Mouse (Mus musculus): ENCODE results near the gene Mrtfa. TPM values are rescaled to one million over a fixed set of nuclear protein-coding genes. Genes with fewer than 3 reads are reported as not detected.
"Not testable (repeated sequence)": the region's sequence is repeated elsewhere in the genome, so short reads cannot be mapped to it uniquely, and the experiment has no call there.

The Mrtfa gene
- polyA plus RNA-seq, 1 experiment from 2014 or later, result 21.8 TPM

DNA sequence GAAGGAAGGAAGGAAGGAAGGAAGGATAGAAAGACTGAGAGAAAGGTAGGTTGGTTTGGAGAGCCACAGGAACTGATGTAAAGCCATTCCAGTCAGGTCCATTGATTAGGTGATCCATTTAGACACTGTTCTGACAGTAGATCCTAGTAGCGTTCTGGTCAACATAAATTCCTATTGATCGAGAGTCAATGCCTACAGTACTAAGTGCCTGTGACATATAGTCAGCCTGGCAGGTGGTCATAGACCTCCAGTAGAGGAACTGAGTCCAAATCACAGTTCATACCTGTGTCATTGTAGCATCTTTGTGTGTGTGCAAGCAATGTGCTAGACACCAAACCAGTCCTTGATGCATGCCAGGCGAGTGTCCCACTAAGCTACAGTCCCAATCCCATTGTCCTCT lies 37.7 kb upstream of the Mrtfa start:
- no peak overlapping the region for H3K9ac ChIP-seq (ENCODE audit: low read length)
- peaks cover 3% of the 10 kb centered on the region; the same call in 1 of the 2 replicates for H3K4me1 ChIP-seq (ENCODE audit: control insufficient read depth, insufficient read depth, low read length)
- ATAC-seq (ENCODE audit: low FRiP score) (no peak), DNase-seq (ENCODE audit: low spot score, missing footprints) (peak; percentile 54)
- H3K9me3 ChIP-seq (ENCODE audit: control insufficient read depth, low read length), result no peaks in the 10 kb centered on the region
- H3K4me3 ChIP-seq (ENCODE audit: low read depth, low read length), result no peak overlapping the region
- no peaks in the 10 kb centered on the region for H3K36me3 ChIP-seq (ENCODE audit: control insufficient read depth, insufficient read depth, low read length)
- no peaks in the 10 kb centered on the region for H3K27me3 ChIP-seq (ENCODE audit: control insufficient read depth, insufficient read depth, low read length)
- no peak overlapping the region for H3K4me2 ChIP-seq
- H3K27ac ChIP-seq (ENCODE audit: low read depth, low read length), result no peak overlapping the region
- 89% methylated on average over 3 of the region's 3 CpGs for WGBS

DNA sequence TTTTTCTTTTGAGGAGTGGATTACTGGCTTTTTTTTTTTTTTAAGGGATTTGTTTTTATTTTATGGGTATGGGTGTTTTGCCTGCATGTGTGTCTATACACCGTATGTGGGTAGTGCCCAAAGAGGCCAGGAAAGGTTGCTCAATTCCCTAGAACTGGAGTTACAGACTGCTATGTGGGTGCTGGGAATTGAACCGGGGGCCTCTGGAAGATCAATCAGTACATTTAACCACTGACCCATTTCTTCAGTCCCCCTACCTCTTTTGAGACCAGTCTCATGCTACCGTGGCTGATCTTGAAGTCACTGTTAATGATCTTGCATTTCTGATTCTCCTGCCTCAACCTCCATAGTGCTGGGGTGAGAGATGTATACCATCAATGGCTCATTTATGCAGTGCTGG lies 36.7 kb upstream of the Mrtfa start:
- 84% methylated on average over 3 of the region's 3 CpGs for WGBS
- Histone ChIP-seq H3K36me3 (ENCODE audit: control insufficient read depth, insufficient read depth, low read length) (no peaks in the 10 kb centered on the region), H3K27ac (ENCODE audit: low read depth, low read length) (no peak overlapping the region), H3K4me2 (no peak overlapping the region), H3K4me3 (ENCODE audit: low read depth, low read length) (no peak overlapping the region), H3K9ac (ENCODE audit: low read length) (no peak overlapping the region), H3K27me3 (ENCODE audit: control insufficient read depth, insufficient read depth, low read length) (no peaks in the 10 kb centered on the region), H3K4me1 (ENCODE audit: control insufficient read depth, insufficient read depth, low read length) (peaks cover 3% of the 10 kb centered on the region; the same call in 1 of the 2 replicates), H3K9me3 (ENCODE audit: control insufficient read depth, low read length) (no peaks in the 10 kb centered on the region)
- DNase-seq (ENCODE audit: low spot score, missing footprints) (peak; percentile 64), ATAC-seq (ENCODE audit: low FRiP score) (no peak)

DNA sequence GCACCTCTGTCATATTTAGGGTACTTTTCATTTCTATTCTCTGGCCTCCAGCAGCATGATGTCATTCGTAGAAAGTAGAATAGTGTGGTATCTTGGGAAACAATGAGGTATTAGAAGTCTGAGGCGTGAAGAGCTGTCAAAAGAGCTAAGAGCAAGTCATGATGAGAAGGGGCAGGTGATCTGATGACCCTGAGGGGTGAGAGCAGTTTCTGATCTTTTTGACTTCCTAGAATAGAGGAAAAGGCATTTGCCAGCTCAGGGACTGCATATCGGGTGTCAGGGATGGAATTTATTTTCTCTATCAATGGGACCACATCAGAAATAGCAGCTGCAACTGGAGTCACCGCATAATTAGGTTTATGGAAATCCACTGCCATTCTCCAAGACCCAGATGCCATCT lies 36.2 kb upstream of the Mrtfa start:
- peak; percentile 39 for DNase-seq (ENCODE audit: low spot score, missing footprints)
- H3K27me3 ChIP-seq (ENCODE audit: control insufficient read depth, insufficient read depth, low read length), result no peaks in the 10 kb centered on the region

DNA sequence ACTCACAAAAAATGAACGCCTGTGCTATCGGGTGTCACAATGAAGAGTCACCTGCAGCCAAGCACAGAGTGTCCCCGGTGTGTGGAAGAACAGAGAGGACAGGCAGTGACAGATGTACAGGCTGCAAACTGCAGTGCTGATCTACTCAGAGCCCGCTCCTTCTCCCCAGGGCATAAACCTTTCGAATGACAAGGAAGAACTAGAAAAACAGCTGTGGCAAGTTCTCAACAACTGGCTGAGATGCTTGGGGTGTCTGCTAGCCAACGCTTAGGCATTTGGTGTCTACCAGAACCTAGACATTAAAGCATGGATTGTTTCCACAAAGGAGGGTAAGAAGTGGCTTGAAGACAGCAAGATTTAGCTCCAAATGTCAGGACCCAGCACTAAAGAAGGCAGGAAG lies 35.2 kb upstream of the Mrtfa start:
- H3K27me3 ChIP-seq (ENCODE audit: control insufficient read depth, insufficient read depth, low read length), result no peaks in the 10 kb centered on the region
- H3K36me3 ChIP-seq (ENCODE audit: control insufficient read depth, insufficient read depth, low read length), result no peaks in the 10 kb centered on the region
- H3K4me3 ChIP-seq (ENCODE audit: low read depth, low read length), result no peak overlapping the region
- H3K9ac ChIP-seq (ENCODE audit: low read length), result no peak overlapping the region
- H3K4me2 ChIP-seq, result no peak overlapping the region
- DNase-seq (ENCODE audit: low spot score, missing footprints), result peak; percentile 72
- WGBS, result 85% methylated on average over 6 of the region's 6 CpGs
- no peaks in the 10 kb centered on the region for H3K9me3 ChIP-seq (ENCODE audit: control insufficient read depth, low read length)
- no peak for ATAC-seq (ENCODE audit: low FRiP score)
- H3K4me1 ChIP-seq (ENCODE audit: control insufficient read depth, insufficient read depth, low read length), result peaks cover 3% of the 10 kb centered on the region; the same call in 1 of the 2 replicates
- H3K27ac ChIP-seq (ENCODE audit: low read depth, low read length), result no peak overlapping the region

More for the DNA sequence above, 36.2 kb upstream of the Mrtfa start:
- WGBS, result 58% methylated on average over 4 of the region's 4 CpGs
- Histone ChIP-seq H3K9ac (ENCODE audit: low read length) (no peak overlapping the region), H3K4me2 (no peak overlapping the region), H3K36me3 (ENCODE audit: control insufficient read depth, insufficient read depth, low read length) (no peaks in the 10 kb centered on the region), H3K4me1 (ENCODE audit: control insufficient read depth, insufficient read depth, low read length) (peaks cover 3% of the 10 kb centered on the region; the same call in 1 of the 2 replicates), H3K27ac (ENCODE audit: low read depth, low read length) (no peak overlapping the region), H3K9me3 (ENCODE audit: control insufficient read depth, low read length) (no peaks in the 10 kb centered on the region), H3K4me3 (ENCODE audit: low read depth, low read length) (no peak overlapping the region)
- ATAC-seq (ENCODE audit: low FRiP score), result no peak

DNA sequence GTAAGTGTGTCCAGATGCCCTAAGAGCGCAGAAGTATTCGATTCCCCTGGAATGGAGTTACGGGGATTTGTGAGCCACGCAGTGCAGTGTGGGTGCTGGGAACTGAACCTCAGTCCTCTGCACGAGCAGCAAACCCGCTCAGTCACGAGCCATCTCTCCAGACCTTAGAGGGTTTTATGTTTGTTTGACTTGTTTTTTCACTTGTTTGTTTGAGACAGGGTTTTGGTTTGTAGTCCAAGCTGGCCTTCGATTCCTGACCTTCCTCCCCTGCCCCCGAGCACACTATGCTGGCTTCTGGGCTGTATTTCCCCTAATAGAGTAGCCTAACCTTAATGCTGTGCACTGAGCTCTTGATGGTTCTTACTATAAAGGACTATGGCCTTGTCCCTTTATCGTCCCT lies 34.5 kb upstream of the Mrtfa start:
- H3K4me2 ChIP-seq, result no peak overlapping the region
- ATAC-seq (ENCODE audit: low FRiP score) (no peak), DNase-seq (ENCODE audit: low spot score, missing footprints) (peak; percentile 61)
- no peak overlapping the region for H3K9ac ChIP-seq (ENCODE audit: low read length)
- no peaks in the 10 kb centered on the region for H3K27me3 ChIP-seq (ENCODE audit: control insufficient read depth, insufficient read depth, low read length)
- 92% methylated on average over 10 of the region's 10 CpGs for WGBS
- H3K9me3 ChIP-seq (ENCODE audit: control insufficient read depth, low read length), result no peaks in the 10 kb centered on the region
- no peaks in the 10 kb centered on the region for H3K36me3 ChIP-seq (ENCODE audit: control insufficient read depth, insufficient read depth, low read length)
- peaks cover under 1% of the 10 kb centered on the region; the same call in 1 of the 2 replicates for H3K4me1 ChIP-seq (ENCODE audit: control insufficient read depth, insufficient read depth, low read length)
- no peak overlapping the region for H3K27ac ChIP-seq (ENCODE audit: low read depth, low read length)
- H3K4me3 ChIP-seq (ENCODE audit: low read depth, low read length), result no peak overlapping the region

DNA sequence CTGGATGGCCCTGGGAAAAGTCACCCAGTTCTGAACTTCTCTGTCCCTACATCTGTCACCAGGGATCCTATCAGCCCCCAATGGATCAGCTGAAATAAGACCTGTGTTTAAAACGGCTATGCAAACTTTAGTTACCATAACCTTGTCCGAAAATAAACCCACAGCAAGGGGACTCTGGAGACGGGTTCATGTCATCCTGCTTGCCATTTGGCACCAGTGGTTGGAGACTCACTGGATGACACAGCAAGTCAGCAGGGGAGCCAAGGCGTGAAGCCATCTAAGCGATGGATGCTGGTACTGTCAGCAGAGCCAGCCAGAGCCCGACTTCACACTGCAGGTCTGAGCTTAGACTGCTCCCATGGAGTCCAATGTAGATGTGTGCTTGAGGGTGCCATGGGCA lies 30.9 kb upstream of the Mrtfa start:
- no peak overlapping the region for H3K27ac ChIP-seq (ENCODE audit: low read depth, low read length)
- H3K9me3 ChIP-seq (ENCODE audit: control insufficient read depth, low read length), result no peaks in the 10 kb centered on the region
- no peaks in the 10 kb centered on the region for H3K4me1 ChIP-seq (ENCODE audit: control insufficient read depth, insufficient read depth, low read length)
- H3K4me2 ChIP-seq, result no peak overlapping the region
- 81% methylated on average over 6 of the region's 6 CpGs for WGBS
- no peak for DNase-seq (ENCODE audit: low spot score, missing footprints)
- no peak overlapping the region for H3K4me3 ChIP-seq (ENCODE audit: low read depth, low read length)
- no peaks in the 10 kb centered on the region for H3K27me3 ChIP-seq (ENCODE audit: control insufficient read depth, insufficient read depth, low read length)
- no peak overlapping the region for H3K9ac ChIP-seq (ENCODE audit: low read length)
- no peak for ATAC-seq (ENCODE audit: low FRiP score)
- H3K36me3 ChIP-seq (ENCODE audit: control insufficient read depth, insufficient read depth, low read length), result no peaks in the 10 kb centered on the region

DNA sequence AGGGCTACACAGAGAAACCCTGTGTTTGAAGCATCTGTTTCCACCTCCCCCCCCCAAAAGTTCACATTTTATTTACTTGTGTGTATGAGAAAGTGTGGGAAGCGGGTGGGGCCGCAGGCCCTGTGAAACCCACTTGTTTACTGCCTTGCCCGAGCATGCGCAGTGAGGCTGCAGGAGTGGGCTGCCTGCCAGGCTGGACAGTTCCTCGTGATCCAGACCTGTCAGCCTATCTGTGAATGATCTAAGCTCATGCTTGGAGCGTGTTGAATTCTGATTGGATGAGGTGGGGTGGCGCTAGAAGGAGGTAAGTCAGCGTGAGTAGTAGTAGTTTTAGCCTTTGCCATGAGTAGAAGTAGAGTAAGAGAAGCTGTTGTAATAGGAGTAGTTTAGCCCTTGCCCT lies 29.5 kb upstream of the Mrtfa start:
- H3K4me1 ChIP-seq (ENCODE audit: control insufficient read depth, insufficient read depth, low read length); H3K4me2 ChIP-seq; H3K27ac ChIP-seq (ENCODE audit: low read depth, low read length); H3K9me3 ChIP-seq (ENCODE audit: control insufficient read depth, low read length); H3K4me3 ChIP-seq (ENCODE audit: low read depth, low read length); DNase-seq (ENCODE audit: low spot score, missing footprints); H3K36me3 ChIP-seq (ENCODE audit: control insufficient read depth, insufficient read depth, low read length); H3K27me3 ChIP-seq (ENCODE audit: control insufficient read depth, insufficient read depth, low read length); H3K9ac ChIP-seq (ENCODE audit: low read length); ATAC-seq (ENCODE audit: low FRiP score): not testable (repeated sequence)
- 79% methylated on average over 8 of the region's 8 CpGs for WGBS

DNA sequence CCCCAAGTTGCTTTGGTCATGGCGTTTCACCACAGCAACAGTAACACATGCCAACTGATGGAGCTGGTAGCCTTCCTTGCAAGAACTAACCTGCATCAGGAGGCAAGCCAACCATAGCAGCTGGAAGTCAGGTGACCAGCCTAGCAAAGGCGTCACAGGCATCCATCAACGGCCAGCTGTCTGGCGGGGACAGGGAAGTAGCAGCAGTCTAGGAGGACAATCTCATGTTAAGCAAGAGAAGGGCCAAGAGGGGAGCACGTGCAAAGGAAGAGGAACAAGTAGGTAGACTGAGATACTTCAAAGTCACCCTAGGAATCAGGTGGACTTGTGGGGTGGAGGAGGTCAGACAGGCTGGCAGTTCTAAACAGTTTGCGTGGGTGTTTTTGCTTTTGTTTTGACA lies 28.5 kb upstream of the Mrtfa start:
- no peaks in the 10 kb centered on the region for H3K4me1 ChIP-seq (ENCODE audit: control insufficient read depth, insufficient read depth, low read length)
- no peaks in the 10 kb centered on the region for H3K27me3 ChIP-seq (ENCODE audit: control insufficient read depth, insufficient read depth, low read length)
- H3K4me2 ChIP-seq, result no peak overlapping the region
- 88% methylated on average over 6 of the region's 6 CpGs for WGBS
- H3K27ac ChIP-seq (ENCODE audit: low read depth, low read length), result no peak overlapping the region
- ATAC-seq (ENCODE audit: low FRiP score) (no peak), DNase-seq (ENCODE audit: low spot score, missing footprints) (no peak)
- H3K9me3 ChIP-seq (ENCODE audit: control insufficient read depth, low read length), result no peaks in the 10 kb centered on the region
- H3K36me3 ChIP-seq (ENCODE audit: control insufficient read depth, insufficient read depth, low read length), result no peaks in the 10 kb centered on the region
- H3K4me3 ChIP-seq (ENCODE audit: low read depth, low read length), result no peak overlapping the region
- no peak overlapping the region for H3K9ac ChIP-seq (ENCODE audit: low read length)

DNA sequence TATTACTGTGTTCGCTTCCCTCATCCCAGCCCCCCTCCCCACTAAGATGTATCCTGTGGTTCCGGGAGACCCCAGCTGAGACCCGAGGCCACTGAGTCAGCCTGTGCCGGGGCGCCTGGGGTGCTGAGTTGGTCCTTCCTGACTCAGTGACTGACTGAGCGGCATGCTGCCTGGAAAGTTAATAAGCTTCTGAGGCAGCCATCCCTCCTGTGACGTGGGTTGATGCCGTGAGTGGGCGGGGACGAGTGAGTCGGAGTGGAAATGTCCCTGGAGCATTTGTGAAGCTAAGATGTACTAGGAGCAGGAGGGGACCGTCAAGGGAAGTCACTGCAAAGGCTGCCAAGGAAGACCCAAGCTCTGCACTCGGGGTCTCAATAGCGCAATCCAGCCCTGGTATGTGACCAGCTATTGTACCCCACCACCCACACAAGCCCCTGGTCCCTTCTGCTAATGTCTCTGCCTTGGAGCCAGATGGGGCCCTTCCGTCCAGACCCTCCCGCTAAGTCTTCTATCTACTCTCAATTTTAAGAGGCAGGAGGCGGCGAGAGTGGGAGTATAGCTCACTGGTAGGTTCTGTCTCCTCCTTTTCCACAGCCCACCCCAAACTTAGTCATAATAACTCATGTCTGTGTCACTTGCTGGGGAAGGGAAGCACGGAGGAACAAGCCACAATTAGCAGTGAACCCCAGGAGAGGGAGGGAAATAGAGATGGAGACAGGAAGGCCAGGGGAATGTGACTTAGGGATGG lies 26.5 kb upstream of the Mrtfa start:
- no peak overlapping the region for H3K4me3 ChIP-seq (ENCODE audit: low read depth, low read length)
- H3K9me3 ChIP-seq (ENCODE audit: control insufficient read depth, low read length), result no peaks in the 10 kb centered on the region
- H3K9ac ChIP-seq (ENCODE audit: low read length), result no peak overlapping the region
- DNase-seq (ENCODE audit: low spot score, missing footprints), result no peak
- no peak overlapping the region for H3K27ac ChIP-seq (ENCODE audit: low read depth, low read length)
- H3K4me2 ChIP-seq, result no peak overlapping the region
- no peaks in the 10 kb centered on the region for H3K27me3 ChIP-seq (ENCODE audit: control insufficient read depth, insufficient read depth, low read length)
- WGBS, result 86% methylated on average over 19 of the region's 19 CpGs
- H3K4me1 ChIP-seq (ENCODE audit: control insufficient read depth, insufficient read depth, low read length), result no peaks in the 10 kb centered on the region
- no peak for ATAC-seq (ENCODE audit: low FRiP score)
- no peaks in the 10 kb centered on the region for H3K36me3 ChIP-seq (ENCODE audit: control insufficient read depth, insufficient read depth, low read length)
